Mouse (Mus musculus) MEL (cell line): Measurements from ENCODE around the gene Golga2.

ENCODE experiments used
- CHD1 ChIP-seq: IDR thresholded peaks from 2 replicates; pipeline ENCODE4 v1.6.1; 2012; ENCODE audit warnings: low read depth, mild to moderate bottlenecking, inconsistent platforms, low read length, improper control_type of control experiment
- CTCF ChIP-seq, 3 experiments: IDR thresholded peaks in 2 of 3; conservative IDR thresholded peaks in 1 of 3; 2 replicates each; pipeline ENCODE4 v1.5.1; 2011 to 2012; ENCODE audit warnings: low read length in 3 of 3, low read depth in 2 of 3, mild to moderate bottlenecking in 2 of 3, improper control_type of control experiment in 1 of 3, inconsistent platforms in 1 of 3, mixed read lengths in 1 of 3, moderate library complexity in 1 of 3; ENCODE audit not compliant: control insufficient read depth in 1 of 3, insufficient read depth in 1 of 3, poor library complexity in 1 of 3, severe bottlenecking in 1 of 3
- E2F4 ChIP-seq: IDR thresholded peaks from 2 replicates; pipeline ENCODE4 v1.6.1; 2011; ENCODE audit warnings: low read depth, low read length, improper control_type of control experiment, borderline replicate concordance
- EP300 ChIP-seq, 2 experiments: IDR thresholded peaks; 2 replicates each; pipeline ENCODE4 v1.6.1; 2011; ENCODE audit warnings: improper control_type of control experiment in 2 of 2, low read length in 2 of 2, low read depth in 1 of 2, mild to moderate bottlenecking in 1 of 2
- ETS1 ChIP-seq: IDR thresholded peaks from 2 replicates; pipeline ENCODE4 v1.6.1; 2012; ENCODE audit warnings: low read depth, mild to moderate bottlenecking, inconsistent platforms, low read length, improper control_type of control experiment, moderate library complexity
- MAZ ChIP-seq: IDR thresholded peaks from 2 replicates; pipeline ENCODE4 v1.6.1; 2012; ENCODE audit warnings: low read depth, mild to moderate bottlenecking, inconsistent platforms, low read length, improper control_type of control experiment
- MEF2A ChIP-seq: IDR thresholded peaks from 2 replicates; pipeline ENCODE4 v1.6.1; 2014; ENCODE audit warnings: low read depth, mild to moderate bottlenecking, inconsistent platforms, low read length, improper control_type of control experiment; ENCODE audit not compliant: poor library complexity, insufficient replicate concordance, severe bottlenecking; ENCODE audit errors: extremely low read depth
- POLR2A ChIP-seq, 2 experiments: IDR thresholded peaks; 2 replicates each; pipeline ENCODE4 v1.6.1; 2011 to 2012; ENCODE audit warnings: low read length in 2 of 2, mild to moderate bottlenecking in 2 of 2, control low read depth in 1 of 2, improper control_type of control experiment in 1 of 2, low read depth in 1 of 2, moderate library complexity in 1 of 2; ENCODE audit not compliant: control insufficient read depth in 1 of 2, insufficient read depth in 1 of 2, poor library complexity in 1 of 2
- TAL1 ChIP-seq: IDR thresholded peaks from 2 replicates; pipeline ENCODE4 v1.6.1; 2012; ENCODE audit warnings: mild to moderate bottlenecking, inconsistent platforms, low read length, moderate library complexity, mixed read lengths
- ZC3H11A ChIP-seq: IDR thresholded peaks from 2 replicates; pipeline ENCODE4 v1.6.1; 2012; ENCODE audit warnings: low read depth, mild to moderate bottlenecking, inconsistent platforms, low read length, improper control_type of control experiment
- ZKSCAN1 ChIP-seq: IDR thresholded peaks from 2 replicates; pipeline ENCODE4 v1.6.1; 2012; ENCODE audit warnings: low read depth, mild to moderate bottlenecking, inconsistent platforms, low read length, improper control_type of control experiment, moderate library complexity
- ZMIZ1 ChIP-seq: IDR thresholded peaks from 2 replicates; pipeline ENCODE4 v1.6.1; 2012; ENCODE audit warnings: low read depth, mild to moderate bottlenecking, inconsistent platforms, low read length, improper control_type of control experiment, moderate library complexity
- ZNF384 ChIP-seq: IDR thresholded peaks from 2 replicates; pipeline ENCODE4 v1.6.1; 2012; ENCODE audit warnings: low read depth, mild to moderate bottlenecking, inconsistent platforms, low read length, improper control_type of control experiment

- TF ChIP-seq MAZ, result no peak
- no peak for TF ChIP-seq POLR2A (IDR thresholded peaks at IDR 0.05; ENCODE audit: control insufficient read depth in 1 of 2, insufficient read depth in 1 of 2, low read depth in 1 of 2, low read length in 2 of 2, poor library complexity in 1 of 2)
- TF ChIP-seq ZMIZ1, result no peak
- no peak for TF ChIP-seq CTCF (IDR thresholded peaks at IDR 0.05 in 2 of 3, conservative IDR thresholded peaks at IDR 0.05 in 1 of 3; ENCODE audit: control insufficient read depth in 1 of 3, insufficient read depth in 1 of 3, low read depth in 2 of 3, low read length in 3 of 3, poor library complexity in 1 of 3, severe bottlenecking in 1 of 3)
- no peak for TF ChIP-seq ETS1
- no peak for TF ChIP-seq ZNF384
- no peak for TF ChIP-seq ZKSCAN1
- no peak for TF ChIP-seq CHD1
- no peak for TF ChIP-seq TAL1
- no peak for TF ChIP-seq MEF2A
- no peak for TF ChIP-seq E2F4
- no peak for TF ChIP-seq EP300 (IDR thresholded peaks at IDR 0.05; ENCODE audit: low read depth in 1 of 2, low read length in 2 of 2)
- TF ChIP-seq ZC3H11A, result no peak
Measured at GRCm38 (mm10) chr2:32246741-32247140, 40.4 kb upstream of the Golga2 start.
